Mouse (Mus musculus) heart, adult 18-20 months (tissue): ENCODE results near the gene Fhit. TPM values are rescaled to one million over a fixed set of nuclear protein-coding genes. Genes with fewer than 3 reads are reported as not detected.

Source experiments
- DNase-seq, 2 experiments: peaks; one replicate each; pipeline ENCODE4 v3.0.0; 2021 to 2022; ENCODE audit warnings: mixed read lengths in 1 of 2
- total RNA-seq, 2 experiments: library from RNA; stranded (reverse); gene quantifications; 2 replicates each; pipeline ENCODE4 v1.2.3; 2021

Gene Fhit
- total RNA-seq, 2 experiments from 2014 or later: 1.7 to 1.8 TPM

DNA sequence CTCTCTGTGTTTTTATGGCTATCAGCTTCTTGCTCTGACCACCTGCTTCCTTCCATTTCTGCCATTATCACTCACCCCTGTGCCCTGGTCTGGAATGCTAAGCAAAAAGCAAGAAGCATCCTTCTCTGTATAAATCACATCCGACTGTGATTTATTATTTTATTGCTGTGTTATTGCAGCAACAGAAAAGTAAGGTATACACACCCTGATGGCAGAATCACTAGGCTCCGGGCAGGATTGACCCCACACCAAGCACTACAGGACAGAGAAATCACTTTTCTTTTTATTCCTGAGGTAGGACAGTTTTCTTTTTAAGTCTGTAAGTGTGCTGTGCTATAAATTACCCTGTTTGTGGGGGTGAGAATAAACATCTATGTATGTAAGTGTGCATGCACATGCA is 460.1 kb downstream of the Fhit start:
- no peak for DNase-seq

DNA sequence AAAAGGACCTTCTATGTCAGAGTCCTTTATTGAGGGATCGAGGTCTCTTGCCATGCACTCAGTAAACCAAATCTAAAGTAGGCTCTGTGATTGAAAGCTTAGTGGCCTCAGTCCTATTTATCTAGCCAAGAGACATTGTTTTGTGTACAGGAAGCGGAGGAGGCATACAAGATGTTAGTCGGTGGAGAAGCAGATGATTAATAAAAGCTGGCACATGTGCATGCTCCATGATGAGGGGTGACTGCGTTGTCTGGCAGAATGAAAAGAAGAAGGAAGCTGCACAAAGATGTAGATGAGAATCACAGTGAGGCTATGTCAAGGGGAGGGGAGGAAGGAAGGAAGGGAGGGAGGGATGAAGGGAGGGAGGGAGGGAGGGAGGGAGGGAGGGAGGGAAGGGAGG is 481.8 kb downstream of the Fhit start:
- no peak for DNase-seq

DNA sequence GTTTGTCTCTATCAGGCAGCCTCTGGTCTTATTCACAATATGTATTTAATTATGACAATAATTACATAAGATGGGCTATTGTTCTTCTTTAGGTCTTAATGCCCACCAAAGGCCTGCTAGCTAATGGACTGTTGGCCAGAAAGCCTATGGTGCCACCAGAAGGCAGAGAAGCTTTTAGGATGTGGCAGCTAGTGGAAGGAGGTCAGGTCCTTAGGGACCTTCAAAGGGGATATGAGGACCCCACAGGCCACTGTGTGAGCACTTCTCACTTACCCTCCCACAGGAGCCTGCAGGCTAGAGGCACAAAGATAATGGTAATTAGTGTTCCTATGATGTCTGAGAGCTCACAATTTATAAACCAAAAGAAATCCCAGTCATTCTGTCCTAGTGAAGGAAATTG is 482.2 kb downstream of the Fhit start:
- no peak for DNase-seq

DNA sequence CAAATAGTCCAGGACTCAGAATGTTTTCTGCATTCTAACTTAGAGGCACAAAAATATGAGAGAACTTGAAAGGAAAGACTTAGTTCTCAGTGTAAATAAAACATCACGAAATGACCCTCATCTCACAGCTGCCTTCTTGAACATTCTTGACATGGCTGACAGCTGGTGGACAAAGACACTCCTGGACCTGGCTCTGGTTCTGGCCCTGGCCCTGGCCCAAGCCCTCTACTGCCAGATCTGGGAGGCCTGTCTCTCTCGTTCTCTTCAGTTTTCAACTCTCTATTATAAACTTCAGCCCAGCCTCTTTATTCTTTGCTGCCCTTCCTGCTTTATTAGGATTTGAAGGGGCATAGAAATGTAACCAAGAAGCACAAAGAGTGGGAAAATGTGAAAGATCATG is 484.2 kb downstream of the Fhit start:
- DNase-seq: peak; percentile 59 to 74

DNA sequence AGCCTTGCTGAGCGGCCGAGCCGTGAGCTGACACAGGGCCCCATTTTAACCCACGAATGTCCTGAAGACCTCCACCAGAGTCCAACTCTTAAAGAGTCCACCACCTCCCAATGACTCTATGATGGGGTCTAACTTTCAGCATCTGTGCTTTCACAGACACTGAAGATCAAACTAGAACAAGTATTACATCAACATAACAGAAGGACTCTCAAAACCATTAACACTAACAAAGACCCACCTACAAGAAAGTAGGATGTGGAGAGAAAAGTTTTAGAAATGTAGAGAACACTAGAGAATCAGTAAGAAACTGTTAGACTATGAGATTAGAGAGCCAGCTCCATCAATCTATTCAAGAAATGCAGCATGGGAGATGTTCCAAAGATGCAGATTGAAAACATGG is 501.6 kb downstream of the Fhit start:
- DNase-seq: no peak

DNA sequence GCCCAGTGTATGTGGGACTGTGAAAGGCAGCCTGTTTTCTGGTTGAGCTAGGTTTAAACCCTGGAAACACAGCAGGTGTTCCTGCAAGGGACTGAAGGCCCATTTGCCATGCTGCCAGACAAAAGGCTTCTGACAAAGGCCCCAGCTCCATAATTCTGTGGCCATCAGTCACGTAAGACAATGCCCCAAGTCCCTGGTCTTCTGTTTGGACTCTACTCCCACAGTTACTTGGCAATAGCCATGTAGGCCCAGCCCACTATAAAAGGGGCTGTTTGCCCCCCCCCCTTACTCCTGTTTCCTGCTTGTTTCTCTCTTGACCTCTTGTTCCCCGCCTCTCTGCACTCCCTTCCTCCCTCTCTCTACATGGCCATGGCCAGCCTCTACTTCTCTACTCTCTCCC is 502.5 kb downstream of the Fhit start:
- DNase-seq: no peak

DNA sequence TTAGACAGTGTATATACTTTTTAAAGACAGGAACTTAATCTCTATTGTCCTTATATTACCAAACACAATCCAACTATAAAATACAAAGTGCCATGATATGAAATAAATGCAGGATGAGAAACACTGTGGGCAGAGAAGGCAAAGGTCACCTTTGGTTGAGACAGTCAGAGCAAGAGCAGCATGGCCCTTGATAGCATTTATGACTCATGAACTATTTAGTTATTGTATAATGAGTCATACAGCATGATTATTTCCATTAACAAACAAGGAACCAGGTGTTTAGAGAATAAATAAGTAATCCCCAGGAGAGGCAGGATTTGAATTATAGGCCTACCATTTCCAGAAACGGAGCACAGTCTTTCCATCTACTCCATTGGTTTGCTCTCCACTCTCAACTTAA is 503.6 kb downstream of the Fhit start:
- DNase-seq: no peak

DNA sequence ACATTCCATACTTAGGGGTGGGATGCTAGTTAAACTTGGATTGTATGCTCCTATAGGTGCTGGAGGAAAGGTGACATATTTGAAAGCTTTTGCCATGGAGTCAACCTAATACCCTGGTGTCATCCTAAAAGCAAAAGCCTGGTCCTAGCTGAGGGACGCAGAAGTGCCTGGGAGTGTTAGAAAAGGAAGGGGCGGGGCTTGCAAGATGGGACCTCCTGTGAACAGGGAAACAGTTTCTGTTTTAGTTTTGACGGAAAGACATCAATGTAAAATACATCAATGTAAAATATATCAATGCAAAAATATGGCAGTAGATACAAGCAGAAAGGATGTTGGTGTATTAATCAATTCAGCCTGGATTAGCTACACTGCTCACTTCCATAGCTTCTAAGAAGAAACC is 504.5 kb downstream of the Fhit start:
- no peak for DNase-seq

DNA sequence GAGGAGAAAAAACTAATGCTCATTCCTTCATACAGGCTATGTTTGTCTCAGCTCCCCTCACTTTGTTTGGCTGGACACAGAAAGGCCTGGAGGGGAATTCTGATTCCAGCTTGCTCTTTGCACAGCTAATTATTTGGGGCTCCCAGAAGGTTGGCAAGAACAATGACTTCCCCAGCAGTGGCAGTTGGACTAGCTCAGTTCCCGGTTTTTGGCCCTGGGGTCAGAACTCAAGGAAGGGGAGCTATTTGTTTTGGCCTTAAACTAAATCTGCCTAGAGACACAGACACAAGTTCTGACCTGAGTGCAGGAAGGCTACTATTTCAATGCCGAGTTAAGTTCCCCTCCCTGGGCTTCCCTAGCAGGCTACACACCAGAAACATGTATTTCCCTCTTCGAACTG is 506.0 kb downstream of the Fhit start:
- DNase-seq: peak; percentile 42 to 65

DNA sequence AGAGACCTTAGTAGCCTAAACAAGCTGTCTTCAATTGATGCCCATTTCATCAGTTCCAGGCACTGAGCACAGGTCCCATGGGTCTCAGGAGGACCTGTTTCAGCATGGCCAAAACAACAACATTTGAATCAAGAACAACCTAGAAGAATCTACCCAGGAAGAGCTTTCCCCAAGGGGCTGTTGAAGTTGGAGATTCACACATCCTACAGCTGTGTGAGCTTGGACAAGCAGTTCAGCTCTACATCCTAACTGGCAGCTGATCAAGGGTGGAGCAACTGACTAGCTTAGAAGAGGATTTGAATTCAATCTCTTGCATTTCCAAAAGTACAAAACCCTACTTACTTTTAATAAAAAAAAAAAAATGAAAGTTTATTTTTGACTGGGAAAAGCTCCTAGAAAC is 514.0 kb downstream of the Fhit start:
- peak; percentile 58 to 71 for DNase-seq

DNA sequence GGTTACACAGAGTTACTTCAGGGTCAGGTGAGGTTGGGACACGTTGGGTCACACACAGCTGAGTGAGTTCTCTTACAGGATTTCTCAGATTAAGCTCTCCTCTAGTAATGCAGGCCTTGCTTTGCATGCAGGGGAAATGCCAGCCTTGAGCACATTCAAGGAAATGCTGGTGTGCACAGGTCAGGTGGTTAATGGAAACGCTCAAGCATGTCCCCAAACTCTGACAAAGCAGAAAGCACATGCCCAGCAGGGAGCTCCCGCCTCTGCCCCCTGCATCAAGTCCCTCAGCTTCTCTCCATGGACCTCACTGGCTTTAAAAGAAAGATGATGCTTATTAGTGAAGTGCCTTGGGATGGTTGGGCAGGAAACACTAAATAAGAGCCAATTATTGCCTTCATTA is 530.1 kb downstream of the Fhit start:
- no peak for DNase-seq

DNA sequence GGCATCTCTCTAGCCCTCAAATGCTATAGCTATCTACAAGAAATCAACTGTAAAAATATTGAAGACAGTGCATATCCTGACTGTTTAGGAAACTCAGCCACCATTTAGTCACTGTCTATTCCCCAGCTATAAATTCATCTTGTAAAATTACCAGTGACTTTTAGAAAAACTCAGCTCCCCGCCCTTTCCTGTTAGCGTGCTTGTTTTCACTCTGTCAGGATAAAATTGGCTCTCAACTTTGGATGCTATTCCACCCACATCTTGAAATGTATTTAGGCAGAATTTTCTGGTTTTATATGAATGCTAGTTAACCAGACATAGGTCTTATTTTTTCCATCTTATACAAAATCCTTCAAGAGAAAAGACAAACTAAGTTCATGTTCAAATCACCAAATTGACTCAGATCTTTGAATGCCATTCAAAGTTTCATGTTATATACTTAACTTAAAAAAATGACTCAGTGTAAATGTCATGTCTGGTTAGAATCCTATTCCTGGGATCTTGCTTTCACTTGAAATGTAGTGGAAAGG is 530.9 kb downstream of the Fhit start:
- DNase-seq: peak in 1 of 2 experiments; percentile 1

DNA sequence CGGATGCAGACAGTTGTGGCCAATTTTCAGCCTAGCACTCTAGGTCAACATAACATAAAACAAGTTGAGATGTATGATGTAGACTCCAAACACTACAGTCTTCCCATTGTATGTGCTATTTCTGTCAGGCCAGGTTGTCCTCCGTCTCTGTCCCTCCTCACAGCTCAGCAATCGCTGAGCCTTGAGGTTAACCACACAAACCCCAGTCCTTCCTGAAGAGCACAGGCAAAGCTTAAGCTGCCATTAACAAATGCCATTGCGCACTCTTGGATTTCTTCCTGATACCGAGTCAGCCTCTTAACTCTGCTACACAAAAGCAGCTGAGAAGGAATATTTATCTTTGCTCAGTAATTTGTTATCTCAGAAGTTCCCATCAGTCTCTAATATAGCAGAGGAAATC is 568.4 kb downstream of the Fhit start:
- no peak for DNase-seq

DNA sequence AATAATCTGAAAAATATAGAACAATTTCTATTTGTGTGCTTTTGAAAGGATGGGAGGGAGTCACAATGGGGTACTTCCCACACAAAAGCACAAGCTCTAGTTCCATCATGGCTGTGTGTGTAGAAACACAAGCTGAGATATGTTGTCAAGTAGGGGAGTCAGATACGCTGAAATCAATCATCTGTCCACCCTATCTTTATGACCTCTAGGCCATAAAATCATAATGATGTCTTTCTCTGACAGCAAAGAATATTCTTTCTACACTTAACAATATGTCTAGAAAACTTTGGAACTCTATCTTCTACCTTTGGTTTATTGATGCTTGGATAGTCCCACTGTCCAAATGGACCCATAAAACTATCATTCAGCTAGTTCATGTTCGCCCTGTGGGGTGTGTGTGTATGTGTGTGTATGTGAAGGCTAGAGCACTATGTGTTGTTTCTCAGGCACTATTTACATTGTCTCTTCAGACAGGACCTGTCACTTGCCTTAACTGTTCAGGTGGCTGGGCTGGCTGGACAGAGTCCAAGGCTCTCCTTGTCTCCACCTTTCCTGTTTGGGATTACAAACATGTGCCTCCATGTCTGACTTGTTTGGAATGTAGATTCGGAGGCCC is 592.8 kb downstream of the Fhit start:
- no peak for DNase-seq

DNA sequence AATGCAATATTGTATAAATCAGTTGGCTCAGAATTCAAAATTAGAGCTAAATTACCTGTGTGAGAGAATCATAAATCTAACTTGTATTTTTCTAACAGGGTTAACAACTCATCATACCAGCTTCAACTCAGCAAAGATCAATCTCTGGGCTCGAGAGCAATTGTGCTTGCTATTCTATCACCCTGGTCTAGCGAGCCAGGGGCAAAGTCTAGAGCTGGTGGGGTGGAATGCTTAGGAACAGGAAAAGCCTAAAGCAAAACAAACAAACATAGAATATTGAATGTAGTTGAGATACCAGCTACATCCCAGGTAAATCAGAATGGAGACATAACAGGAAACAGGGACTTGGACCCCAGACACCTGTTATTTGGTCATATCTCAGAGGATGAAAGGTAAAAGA is 594.1 kb downstream of the Fhit start:
- no peak for DNase-seq

DNA sequence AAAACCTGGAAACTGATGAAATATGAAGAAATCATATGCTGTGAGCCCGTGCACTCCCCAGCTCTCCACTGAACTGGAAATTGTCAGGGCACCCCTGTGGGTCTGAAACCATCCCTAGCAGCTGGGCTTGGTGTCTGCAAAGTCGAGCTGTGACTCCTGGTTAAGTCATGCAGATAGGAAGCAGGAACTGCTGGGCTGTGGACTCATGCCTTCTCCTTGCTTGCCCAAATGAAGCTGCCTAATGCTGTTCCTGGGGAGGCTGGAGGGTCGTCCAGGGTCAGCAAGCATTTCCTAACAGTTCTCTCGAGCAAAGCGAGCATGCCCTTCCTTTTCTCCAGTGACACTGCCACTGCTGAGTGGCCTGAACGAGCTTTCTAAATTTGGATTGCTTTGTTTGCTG is 607.1 kb downstream of the Fhit start:
- DNase-seq: peak in 1 of 2 experiments; percentile 14

DNA sequence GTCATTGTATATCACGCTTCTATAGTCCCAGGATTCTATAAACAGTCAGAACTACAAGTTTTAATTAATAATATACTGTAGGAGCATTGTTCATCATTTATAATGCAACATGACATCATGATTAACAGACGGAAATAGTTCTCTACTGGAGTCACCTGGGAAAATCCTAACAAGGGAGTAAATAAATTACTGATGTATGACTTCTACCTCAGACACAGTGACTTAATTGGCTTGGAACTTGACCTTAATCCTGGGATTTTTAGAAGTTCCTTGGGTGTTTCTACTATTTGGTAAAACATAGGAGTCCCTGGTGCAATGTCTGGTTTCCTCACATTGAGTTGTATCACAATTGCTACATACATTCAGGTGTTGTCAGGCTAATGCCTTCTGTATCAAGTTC is 613.2 kb downstream of the Fhit start:
- DNase-seq: no peak

DNA sequence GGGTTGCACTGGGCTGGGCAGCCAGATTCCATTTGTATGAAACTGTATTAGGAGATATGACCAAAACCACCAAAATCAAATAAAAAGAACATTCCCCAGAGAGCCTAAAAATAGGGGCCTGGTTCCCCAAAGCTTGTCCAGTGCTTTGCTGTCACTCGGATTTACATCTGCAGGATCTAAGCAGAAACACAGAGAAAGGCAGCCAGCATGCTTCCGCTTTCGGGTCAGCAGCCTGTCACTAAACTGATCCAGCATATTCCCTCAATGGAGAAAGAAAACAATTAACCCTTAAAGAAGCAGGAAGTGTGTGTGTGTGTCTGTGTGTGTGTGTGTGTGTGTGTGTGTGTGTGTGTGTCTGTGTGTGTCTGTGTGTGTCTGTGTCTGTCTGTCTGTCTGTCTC is 615.9 kb downstream of the Fhit start:
- peak in 1 of 2 experiments; percentile 4 for DNase-seq

DNA sequence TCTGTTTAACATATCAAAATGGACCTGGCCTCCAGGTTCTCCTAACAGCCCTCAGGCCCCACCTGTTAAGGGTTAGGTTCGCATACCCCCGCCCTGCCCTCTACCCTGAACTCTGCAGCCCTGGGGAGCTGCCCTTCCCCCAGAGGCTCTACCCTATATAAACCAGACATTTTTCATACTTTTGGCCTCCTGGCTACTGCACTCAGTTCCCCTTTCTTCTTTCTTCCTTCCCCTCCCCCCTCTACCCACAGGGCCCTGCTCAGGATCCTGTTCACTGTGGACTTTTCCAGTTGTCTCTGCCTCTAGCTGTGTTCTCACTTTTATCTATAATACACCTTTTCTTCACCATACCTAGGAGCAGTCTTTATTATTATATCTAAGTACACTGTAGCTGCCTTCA is 627.0 kb downstream of the Fhit start:
- no peak for DNase-seq

DNA sequence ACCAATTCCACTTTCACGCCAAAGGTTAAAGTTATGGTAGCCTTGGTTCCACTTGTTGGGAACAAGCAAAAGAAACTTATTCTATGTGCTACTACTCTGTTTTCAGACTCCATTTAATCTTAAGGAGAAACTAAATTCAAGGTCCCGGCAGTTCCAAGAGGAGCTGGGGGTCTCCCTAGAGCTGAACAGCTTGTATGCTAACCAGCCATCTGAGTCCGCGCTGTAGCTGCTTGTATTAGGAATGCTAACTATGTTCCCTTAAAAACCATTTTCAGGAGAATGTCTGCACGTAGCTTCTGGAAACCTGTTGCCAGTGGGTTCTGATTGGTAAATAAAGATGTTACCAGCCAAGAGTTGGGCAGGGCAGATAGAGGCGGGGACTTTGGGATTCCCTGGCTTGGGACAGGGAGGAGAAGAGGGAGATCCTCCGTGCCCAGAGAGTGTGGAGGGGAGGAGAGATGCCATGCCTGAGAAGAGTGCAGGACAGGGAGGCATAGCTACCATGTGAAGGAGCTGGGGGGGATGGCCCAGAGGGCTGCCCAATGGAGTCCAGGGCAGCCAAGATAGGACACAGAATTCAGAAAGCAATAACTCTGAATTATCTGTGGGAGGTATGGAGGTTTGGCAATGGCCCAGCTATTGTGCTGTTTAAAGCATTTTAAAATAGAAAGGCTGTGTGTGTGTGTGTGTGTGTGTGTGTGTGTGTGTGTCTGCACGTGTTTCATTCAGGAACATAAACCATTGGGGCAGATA is 629.9 kb downstream of the Fhit start:
- DNase-seq: no peak

DNA sequence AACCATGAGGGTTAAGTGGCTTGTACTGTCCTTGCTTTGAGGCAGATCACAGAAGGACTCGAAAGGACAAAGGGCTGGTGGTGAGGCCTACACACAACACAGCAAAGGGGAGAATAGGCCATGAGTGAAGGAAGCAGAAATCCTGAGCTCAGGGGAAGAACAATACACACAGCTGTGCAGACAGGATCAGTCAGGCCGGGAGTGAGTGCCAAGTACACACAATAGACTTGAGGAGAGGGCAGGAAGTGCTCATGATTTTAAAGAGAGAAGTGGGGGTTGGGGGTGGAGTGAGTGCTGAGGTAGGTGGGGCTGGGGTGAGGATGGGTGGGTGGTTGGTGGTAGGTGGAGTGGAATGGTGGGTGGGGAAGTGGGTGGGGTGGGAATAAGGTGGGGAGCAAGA is 635.0 kb downstream of the Fhit start:
- peak in 1 of 2 experiments; percentile 4 for DNase-seq

DNA sequence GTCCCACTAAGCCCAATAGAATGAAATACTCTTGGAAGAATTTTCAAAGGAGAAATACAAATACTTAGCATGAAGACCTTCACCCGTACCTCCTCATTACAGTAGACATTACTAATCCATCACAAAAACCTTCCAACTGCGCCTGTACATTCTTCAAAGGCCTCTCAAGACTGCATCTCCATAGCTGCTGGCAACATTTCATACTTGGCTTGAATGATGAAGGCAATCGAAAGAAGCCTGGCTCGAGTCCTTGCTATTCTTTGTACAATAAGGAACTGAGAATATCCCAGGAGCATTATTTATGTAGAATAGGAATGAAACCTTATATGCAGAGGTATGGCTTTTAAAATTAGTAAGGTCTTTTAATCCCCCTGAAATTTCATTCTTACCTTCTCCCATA is 636.0 kb downstream of the Fhit start:
- no peak for DNase-seq

DNA sequence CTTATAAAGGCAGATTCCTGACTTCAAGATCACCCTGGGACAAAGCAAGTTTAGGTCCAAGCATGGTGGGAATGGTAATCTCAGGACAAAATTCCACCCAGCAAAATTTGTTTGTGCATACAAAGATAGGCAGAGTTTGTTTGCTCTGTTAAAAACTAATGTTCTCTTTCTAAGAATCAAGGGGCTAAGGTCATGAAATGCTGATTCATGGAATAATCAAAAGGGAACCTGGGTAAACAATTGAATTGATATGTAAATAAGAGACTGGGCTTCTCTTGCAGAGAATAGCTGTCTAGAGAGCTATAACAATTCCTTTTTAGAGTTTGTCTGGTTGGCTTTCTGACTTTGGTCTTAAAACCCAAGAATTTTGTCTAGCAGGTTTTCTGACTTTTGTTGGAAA is 647.8 kb downstream of the Fhit start:
- DNase-seq: no peak

DNA sequence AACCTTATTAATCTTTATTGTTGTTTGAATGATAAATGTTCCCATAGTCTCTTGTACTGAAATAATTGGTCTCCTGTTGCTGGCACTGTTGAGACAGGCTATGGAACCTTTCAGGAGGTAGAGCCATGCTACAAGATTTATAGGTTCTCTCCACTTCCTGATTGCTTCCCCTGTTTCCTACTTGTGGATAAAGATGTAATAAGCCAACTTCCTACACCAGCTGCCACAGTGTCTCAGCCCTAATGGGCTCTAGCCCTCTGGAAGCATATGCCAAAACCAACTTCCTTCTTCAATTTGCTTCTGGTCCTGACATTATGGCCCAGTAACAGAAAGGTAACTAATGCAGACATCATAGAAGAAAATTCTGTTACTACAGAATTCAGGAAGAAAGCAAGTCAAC is 652.6 kb downstream of the Fhit start:
- DNase-seq: no peak
